Mouse (Mus musculus) ovary, postnatal 14 days (tissue): ENCODE measurements at regions not wholly inside any gene's neighbourhood (a gene's known extent, or its start where the extent isn't known, plus 50 kb on each side); places are given as distances from the start of the nearest gene placed in this dataset.

Experiments used
- DNase-seq: peaks from one replicate; pipeline ENCODE4 v3.0.0; 2022; ENCODE audit warnings: low spot score

DNA sequence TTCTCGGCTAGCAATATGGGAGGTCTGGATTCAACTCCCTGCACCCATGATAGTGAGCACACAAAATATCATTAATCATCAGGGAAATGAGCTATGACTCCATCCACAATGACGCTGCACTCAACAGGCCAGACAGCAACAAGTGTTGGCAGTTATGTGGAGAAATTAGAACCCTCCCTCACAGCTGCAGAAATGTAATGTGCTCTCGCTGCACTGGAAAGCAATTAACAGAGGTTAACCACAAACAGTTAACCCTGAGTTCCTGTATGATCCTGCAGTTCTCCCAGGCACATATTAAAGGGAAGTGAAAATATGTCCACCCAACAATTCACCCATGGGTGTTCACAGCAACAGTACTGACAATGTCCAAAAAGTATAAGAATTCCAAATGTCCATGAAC, 54.0 kb upstream of the Jade2 start:
- DNase-seq = no peak

DNA sequence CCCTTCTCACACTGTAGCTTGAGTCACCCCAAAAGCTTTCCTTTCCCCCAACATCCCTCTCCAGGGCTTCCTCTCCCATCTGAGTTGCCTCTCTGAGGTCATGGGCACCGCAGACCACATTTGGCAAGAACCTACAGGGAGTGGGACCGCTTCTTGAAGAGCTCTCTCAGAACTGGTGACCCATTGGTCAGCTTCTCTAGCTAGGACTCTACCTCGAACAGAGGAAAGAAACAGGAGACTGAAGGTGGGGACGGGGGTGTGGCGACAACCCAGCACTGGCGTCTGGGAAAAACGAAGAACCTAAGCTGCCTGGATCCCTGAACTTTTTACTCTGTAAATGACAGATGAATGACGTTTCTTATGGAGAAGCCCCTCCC, 51.8 kb upstream of the Cdkn2aipnl start:
- no peak for DNase-seq

DNA sequence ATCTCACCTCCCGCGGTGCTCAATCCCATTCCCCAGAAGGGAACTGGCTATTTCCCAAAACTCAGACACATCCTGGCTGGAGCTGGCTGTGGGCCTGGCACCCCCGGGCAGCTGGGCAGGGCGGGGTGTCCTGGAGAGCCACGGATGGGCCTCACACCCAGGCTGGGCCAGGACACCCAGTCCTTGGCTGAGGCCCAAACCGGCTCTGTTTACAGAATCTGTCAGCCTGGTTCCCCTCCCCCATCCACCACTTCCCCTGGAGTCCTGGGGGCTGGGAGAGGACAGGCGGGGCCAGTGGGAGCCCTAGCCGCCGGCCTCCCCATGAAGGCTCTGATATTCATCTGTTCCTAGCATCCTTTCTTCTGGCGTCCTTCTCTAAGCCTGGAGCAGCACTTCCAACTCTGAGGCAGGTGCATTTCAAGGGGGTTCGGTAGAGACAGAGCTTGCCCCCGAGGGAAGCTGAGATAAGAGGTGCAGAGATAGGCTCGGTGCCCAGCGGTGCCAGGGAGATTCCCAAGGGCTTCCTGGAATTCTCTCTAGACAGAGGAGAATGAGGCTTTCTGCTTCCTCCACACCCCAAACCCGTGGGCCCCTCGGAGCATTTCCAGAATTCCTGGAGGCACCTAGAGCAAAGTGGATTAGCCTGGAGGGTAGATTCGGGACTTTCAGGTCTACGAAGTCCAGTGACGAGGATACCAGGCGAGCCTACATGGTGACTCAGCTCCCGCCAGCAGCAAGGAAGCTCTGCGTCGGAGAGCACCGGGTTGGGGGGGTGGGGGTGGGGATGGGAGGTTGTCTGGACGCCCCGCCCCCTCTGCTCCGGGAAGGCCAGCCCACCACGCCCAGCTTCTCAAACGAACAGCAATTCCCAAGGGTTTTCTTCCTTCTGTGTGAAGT, 51.2 kb upstream of the Cdkn2aipnl start:
- peak; percentile 72 for DNase-seq
